Mouse (Mus musculus) stomach, postnatal 0 days (tissue): ENCODE measurements around the gene Atp13a3. TPM values are rescaled to one million over a fixed set of nuclear protein-coding genes. Genes with fewer than 3 reads are reported as not detected.
"Not testable (repeated sequence)": the region's sequence is repeated elsewhere in the genome, so short reads cannot be mapped to it uniquely, and the experiment has no call there.

Source experiments
- ATAC-seq: fragments of 200-750 bp; cut with Nextera tagmentation; 2 replicates; pipeline ENCODE4 v1.8.0; 2017; ENCODE audit not compliant: low FRiP score, low TSS enrichment
- DNase-seq: peaks from one replicate; pipeline ENCODE4 v3.0.0-alpha.2; 2016; ENCODE audit warnings: low spot score
- H3K27ac ChIP-seq: fragments of 300-500 bp; sonication (generic); replicated peaks from 2 replicates; pipeline ENCODE4 v1.5.1; 2014; ENCODE audit warnings: mild to moderate bottlenecking, control low read depth
- H3K27me3 ChIP-seq: fragments of 300-500 bp; sonication (generic); 2 replicates; pipeline ENCODE4 v1.6.1; 2014; ENCODE audit warnings: low read length; ENCODE audit not compliant: control insufficient read depth, insufficient read depth
- H3K36me3 ChIP-seq: fragments of 300-500 bp; sonication (generic); 2 replicates; pipeline ENCODE4 v1.6.1; 2014; ENCODE audit warnings: low read length, mixed read lengths; ENCODE audit not compliant: control insufficient read depth, insufficient read depth
- H3K4me1 ChIP-seq: fragments of 300-500 bp; sonication (generic); replicated peaks from 2 replicates; pipeline ENCODE4 v1.6.1; 2014; ENCODE audit warnings: antibody characterized with exemption; ENCODE audit not compliant: control insufficient read depth, insufficient read depth
- H3K4me2 ChIP-seq: fragments of 300-500 bp; sonication (generic); replicated peaks from 2 replicates; pipeline ENCODE4 v1.6.1; 2014; ENCODE audit warnings: low read depth, mild to moderate bottlenecking, control low read depth, moderate library complexity
- H3K4me3 ChIP-seq: fragments of 300-500 bp; sonication (generic); 2 replicates; pipeline ENCODE4 v1.5.1; 2014; ENCODE audit warnings: low read depth, low read length, control low read depth
- H3K9ac ChIP-seq: fragments of 300-500 bp; sonication (generic); 2 replicates; pipeline ENCODE4 v1.6.1; 2014; ENCODE audit warnings: mild to moderate bottlenecking, low read length, control low read depth, mixed read lengths
- H3K9me3 ChIP-seq: fragments of 300-500 bp; sonication (generic); 2 replicates; pipeline ENCODE4 v1.6.1; 2016; ENCODE audit warnings: low read length; ENCODE audit not compliant: control insufficient read depth
- CTCF ChIP-seq: IDR thresholded peaks from 2 replicates; pipeline ENCODE4 v1.5.1; 2016; ENCODE audit warnings: antibody characterized with exemption, low read depth, mild to moderate bottlenecking, moderate library complexity
- EP300 ChIP-seq: optimal IDR thresholded peaks from 2 replicates; pipeline ENCODE3; 2016; ENCODE audit warnings: antibody characterized with exemption
- WGBS: fragments of 180-500 bp; shearing (Covaris S2); extraction: QIAGEN DNeasy Blood & Tissue Kit; methylation state at CpG from one replicate; pipeline ENCODE4 v1.1.7; 2014; 5-methylcytosine and 5-hydroxymethylcytosine counted together
- polyA plus RNA-seq: library from polyadenylated mRNA; unstranded; fragments of >200 nt; fragmentation: Nextera tagmentation; extraction: Ambion mirVana; gene quantifications from 2 replicates; pipeline ENCODE4 v1.2.1, GENCODE M21; 2015

Gene Atp13a3
- polyA plus RNA-seq, 1 experiment from 2014 or later: 7.7 TPM

- WGBS: 73% methylated on average over 1 of the region's 1 CpGs
- no peak overlapping the region for H3K4me2 ChIP-seq
- H3K4me1 ChIP-seq: peaks cover 7% of the 10 kb centered on the region
- ATAC-seq (no peak), DNase-seq (no peak)
- H3K4me3 ChIP-seq: no peak overlapping the region
- H3K9ac ChIP-seq: no peak overlapping the region
- H3K9me3 ChIP-seq: no peaks in the 10 kb centered on the region
- H3K36me3 ChIP-seq: no peaks in the 10 kb centered on the region
- TF ChIP-seq EP300: no peak
- TF ChIP-seq CTCF: no peak
- no peak overlapping the region for H3K27ac ChIP-seq
- no peaks in the 10 kb centered on the region for H3K27me3 ChIP-seq
Measured at GRCm38 (mm10) chr16:30385531-30385930, 20.2 kb downstream of the Atp13a3 start.

GRCm38 (mm10) chr16:30376237-30376636, 29.5 kb downstream of the Atp13a3 start:
- Histone ChIP-seq H3K4me3 (no peak overlapping the region), H3K4me1 (no peaks in the 10 kb centered on the region), H3K9ac (no peak overlapping the region), H3K27ac (no peak overlapping the region), H3K36me3 (no peaks in the 10 kb centered on the region), H3K9me3 (no peaks in the 10 kb centered on the region), H3K4me2 (no peak overlapping the region), H3K27me3 (no peaks in the 10 kb centered on the region)
- ATAC-seq (no peak), DNase-seq (no peak)
- TF ChIP-seq EP300: no peak
- no peak for TF ChIP-seq CTCF
- WGBS: 73% methylated on average over 3 of the region's 3 CpGs

GRCm38 (mm10) chr16:30374927-30375326, 30.8 kb downstream of the Atp13a3 start:
- 82% methylated on average over 3 of the region's 3 CpGs for WGBS
- DNase-seq (no peak), ATAC-seq (no peak)
- Histone ChIP-seq H3K4me3 (no peak overlapping the region), H3K9ac (no peak overlapping the region), H3K36me3 (no peaks in the 10 kb centered on the region), H3K4me1 (no peaks in the 10 kb centered on the region), H3K4me2 (no peak overlapping the region), H3K27me3 (no peaks in the 10 kb centered on the region), H3K27ac (no peak overlapping the region), H3K9me3 (no peaks in the 10 kb centered on the region)
- TF ChIP-seq EP300 (no peak), CTCF (no peak)

GRCm38 (mm10) chr16:30374266-30374665, 31.5 kb downstream of the Atp13a3 start:
- Histone ChIP-seq H3K9me3 (no peaks in the 10 kb centered on the region), H3K27me3 (no peaks in the 10 kb centered on the region), H3K4me3 (no peak overlapping the region), H3K4me2 (no peak overlapping the region), H3K27ac (no peak overlapping the region), H3K9ac (no peak overlapping the region), H3K4me1 (no peaks in the 10 kb centered on the region), H3K36me3 (no peaks in the 10 kb centered on the region)
- DNase-seq (peak; percentile 19), ATAC-seq (0 out of 2 replicates have a peak, but pooled peaks have one; percentile 56)
- TF ChIP-seq EP300: no peak
- peak; percentile 96 for TF ChIP-seq CTCF
- WGBS: 57% methylated on average over 3 of the region's 3 CpGs

GRCm38 (mm10) chr16:30373286-30373685, 32.5 kb downstream of the Atp13a3 start:
- not testable (repeated sequence) for H3K36me3 ChIP-seq, H3K4me2 ChIP-seq, H3K9ac ChIP-seq, ATAC-seq, H3K27me3 ChIP-seq, H3K4me1 ChIP-seq, H3K4me3 ChIP-seq, DNase-seq, H3K27ac ChIP-seq, H3K9me3 ChIP-seq
- WGBS: 85% methylated on average over 4 of the region's 4 CpGs

GRCm38 (mm10) chr16:30367395-30367794, 38.4 kb downstream of the Atp13a3 start:
- ATAC-seq (no peak), DNase-seq (no peak)
- H3K36me3 ChIP-seq: no peaks in the 10 kb centered on the region

More at GRCm38 (mm10) chr16:30367395-30367794, 38.4 kb downstream of the Atp13a3 start:
- Histone ChIP-seq H3K9ac (no peak overlapping the region), H3K4me1 (no peaks in the 10 kb centered on the region), H3K4me2 (no peak overlapping the region), H3K4me3 (no peak overlapping the region), H3K9me3 (no peaks in the 10 kb centered on the region), H3K27me3 (no peaks in the 10 kb centered on the region), H3K27ac (no peak overlapping the region)
- 67% methylated on average over 2 of the region's 2 CpGs for WGBS
- TF ChIP-seq EP300 (no peak), CTCF (no peak)
